Mouse (Mus musculus): ENCODE results near the gene Rpl27. TPM values are rescaled to one million over a fixed set of nuclear protein-coding genes. Genes with fewer than 3 reads are reported as not detected.

Rpl27 gene
- polyA plus RNA-seq, 1 experiment from 2014 or later = 251 TPM

DNA sequence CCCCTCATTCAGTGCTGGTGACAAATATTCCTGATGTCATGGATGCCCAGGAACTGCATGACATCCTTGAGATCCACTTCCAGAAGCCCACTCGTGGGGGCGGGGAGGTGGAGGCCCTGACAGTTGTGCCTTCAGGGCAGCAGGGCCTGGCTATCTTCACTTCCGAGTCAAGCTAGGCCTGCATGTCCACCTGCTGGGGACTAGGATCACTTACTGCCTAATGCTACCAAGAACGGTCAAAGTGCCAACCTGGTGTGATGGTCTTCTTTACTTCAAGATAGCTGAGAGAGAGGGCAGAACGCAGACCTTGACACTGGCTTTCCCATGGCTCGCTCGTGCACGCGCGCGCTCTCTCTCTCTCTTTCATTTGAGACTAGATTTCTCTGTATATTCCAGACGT is 16.1 kb downstream of the Rpl27 start:
- WGBS = 83% methylated on average over 12 of the region's 12 CpGs
- Histone ChIP-seq H3K36me3 (ENCODE audit: insufficient read depth, low read length) (peaks cover 19% of the 10 kb centered on the region), H3K9me3 (ENCODE audit: low read length) (no peaks in the 10 kb centered on the region), H3K9ac (replicated peaks; ENCODE audit: low read depth) (no peak overlapping the region), H3K4me3 (ENCODE audit: low read depth, low read length) (no peak overlapping the region), H3K27ac (ENCODE audit: low read length) (no peak overlapping the region; the same call in 1 of the 2 replicates), H3K4me2 (replicated peaks; ENCODE audit: low read depth, low read length) (no peak overlapping the region), H3K27me3 (replicated peaks; ENCODE audit: insufficient read depth, low read length) (no peaks in the 10 kb centered on the region), H3K4me1 (ENCODE audit: insufficient read depth, low read depth, low read length) (no peaks in the 10 kb centered on the region; the same call in 1 of the 2 replicates)
- no peak for DNase-seq (ENCODE audit: low spot score)
- TF ChIP-seq CTCF (IDR thresholded peaks at IDR 0.05) (no peak), EP300 (IDR thresholded peaks at IDR 0.05) (no peak)
- no peak for ATAC-seq

DNA sequence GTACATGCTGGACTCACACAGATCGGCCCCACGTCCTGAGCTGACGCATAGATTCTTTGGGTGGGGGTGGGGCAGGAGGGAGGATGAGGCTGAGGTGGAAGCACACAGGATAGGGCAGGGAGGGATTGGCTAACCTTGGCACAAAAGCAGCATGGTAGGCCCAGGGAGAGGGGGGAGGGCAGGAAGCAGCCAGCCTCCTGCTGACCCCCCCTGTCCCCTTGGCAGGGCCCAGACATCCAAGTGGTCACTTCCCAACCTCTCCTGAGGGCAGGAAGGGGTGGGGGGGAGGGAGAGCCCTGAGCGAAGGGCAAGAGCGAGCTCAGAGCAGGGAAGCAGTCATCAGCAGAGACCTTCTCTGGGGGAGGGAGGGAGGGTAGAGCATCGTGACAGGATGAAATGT is 17.6 kb downstream of the Rpl27 start:
- TF ChIP-seq CTCF (IDR thresholded peaks at IDR 0.05) (no peak), EP300 (IDR thresholded peaks at IDR 0.05) (peak; percentile 45; the same call in 1 of the 2 replicates)
- Histone ChIP-seq H3K9ac (replicated peaks; ENCODE audit: low read depth) (no peak overlapping the region), H3K36me3 (ENCODE audit: insufficient read depth, low read length) (peaks cover 19% of the 10 kb centered on the region), H3K27ac (ENCODE audit: low read length) (0 out of 2 replicates have a peak overlapping the region, but pooled peaks have one; percentile 9), H3K4me1 (ENCODE audit: insufficient read depth, low read depth, low read length) (peaks cover 10% of the 10 kb centered on the region; the same call in 1 of the 2 replicates), H3K9me3 (ENCODE audit: low read length) (no peaks in the 10 kb centered on the region), H3K4me3 (ENCODE audit: low read depth, low read length) (no peak overlapping the region), H3K4me2 (replicated peaks; ENCODE audit: low read depth, low read length) (no peak overlapping the region), H3K27me3 (replicated peaks; ENCODE audit: insufficient read depth, low read length) (no peaks in the 10 kb centered on the region)
- ATAC-seq (peak; percentile 76), DNase-seq (ENCODE audit: low spot score) (peak; percentile 57)
- WGBS = 47% methylated on average over 5 of the region's 6 CpGs

DNA sequence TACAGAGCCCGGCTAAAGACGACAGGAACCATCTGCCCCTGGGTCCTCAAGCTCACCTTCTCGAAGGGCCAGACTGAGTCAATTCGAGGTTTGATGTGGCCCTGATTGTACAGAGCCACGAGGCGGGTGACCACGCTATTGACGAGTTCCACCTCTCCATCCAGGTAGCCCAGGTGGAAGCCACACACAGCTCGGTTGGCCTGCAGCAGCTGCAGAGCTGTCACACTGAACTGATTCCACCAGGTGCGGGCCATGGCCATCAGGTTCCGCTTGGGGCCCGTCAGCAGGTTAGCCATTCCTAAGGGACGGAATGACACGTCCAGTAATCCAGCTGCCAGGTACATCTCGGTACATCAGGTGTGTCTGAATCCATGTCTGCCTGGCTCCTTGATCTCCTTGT is 18.2 kb downstream of the Rpl27 start:
- peaks cover 19% of the 10 kb centered on the region for H3K36me3 ChIP-seq (ENCODE audit: insufficient read depth, low read length)
- 77% methylated on average over 15 of the region's 15 CpGs for WGBS

DNA sequence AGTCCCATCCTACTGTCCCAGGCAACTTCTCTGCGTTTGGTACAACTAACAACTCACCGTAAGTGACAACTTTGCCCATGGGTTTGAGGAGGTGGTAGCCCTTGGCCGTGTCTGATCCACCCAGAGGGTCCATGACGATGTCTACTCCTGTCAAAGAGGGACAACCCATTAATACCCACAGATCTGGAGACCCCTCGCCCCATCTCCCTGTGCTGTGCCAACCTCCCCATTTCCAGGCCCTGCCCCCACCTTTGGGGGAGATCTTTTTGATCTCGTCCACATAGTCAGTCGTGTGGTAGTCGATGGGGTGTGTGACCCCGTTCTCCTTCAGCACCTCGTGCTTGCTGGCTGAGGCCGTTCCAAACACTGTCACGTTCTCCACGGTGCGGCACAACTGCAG is 20.0 kb downstream of the Rpl27 start:
- DNase-seq (ENCODE audit: low spot score) (no peak), ATAC-seq (no peak)
- 80% methylated on average over 14 of the region's 14 CpGs for WGBS
- no peak overlapping the region for H3K4me2 ChIP-seq (replicated peaks; ENCODE audit: low read depth, low read length)
- TF ChIP-seq EP300 (IDR thresholded peaks at IDR 0.05) = no peak
- no peak for TF ChIP-seq CTCF (IDR thresholded peaks at IDR 0.05)
- no peaks in the 10 kb centered on the region for H3K9me3 ChIP-seq (ENCODE audit: low read length)
- peaks cover 10% of the 10 kb centered on the region; the same call in 1 of the 2 replicates for H3K4me1 ChIP-seq (ENCODE audit: insufficient read depth, low read depth, low read length)
- peaks cover 19% of the 10 kb centered on the region for H3K36me3 ChIP-seq (ENCODE audit: insufficient read depth, low read length)
- no peak overlapping the region for H3K27ac ChIP-seq (ENCODE audit: low read length)
- no peak overlapping the region for H3K9ac ChIP-seq (replicated peaks; ENCODE audit: low read depth)
- H3K27me3 ChIP-seq (replicated peaks; ENCODE audit: insufficient read depth, low read length) = no peaks in the 10 kb centered on the region
- no peak overlapping the region for H3K4me3 ChIP-seq (ENCODE audit: low read depth, low read length)

More for the DNA sequence above, 18.2 kb downstream of the Rpl27 start:
- Histone ChIP-seq H3K4me3 (ENCODE audit: low read depth, low read length) (no peak overlapping the region), H3K9me3 (ENCODE audit: low read length) (no peaks in the 10 kb centered on the region), H3K27ac (ENCODE audit: low read length) (0 out of 2 replicates have a peak overlapping the region, but pooled peaks have one; percentile 9), H3K4me1 (ENCODE audit: insufficient read depth, low read depth, low read length) (peaks cover 10% of the 10 kb centered on the region; the same call in 1 of the 2 replicates), H3K9ac (replicated peaks; ENCODE audit: low read depth) (no peak overlapping the region), H3K4me2 (replicated peaks; ENCODE audit: low read depth, low read length) (no peak overlapping the region), H3K27me3 (replicated peaks; ENCODE audit: insufficient read depth, low read length) (no peaks in the 10 kb centered on the region)
- no peak for ATAC-seq
- no peak for DNase-seq (ENCODE audit: low spot score)
- TF ChIP-seq CTCF (IDR thresholded peaks at IDR 0.05) (no peak), EP300 (IDR thresholded peaks at IDR 0.05) (no peak)

DNA sequence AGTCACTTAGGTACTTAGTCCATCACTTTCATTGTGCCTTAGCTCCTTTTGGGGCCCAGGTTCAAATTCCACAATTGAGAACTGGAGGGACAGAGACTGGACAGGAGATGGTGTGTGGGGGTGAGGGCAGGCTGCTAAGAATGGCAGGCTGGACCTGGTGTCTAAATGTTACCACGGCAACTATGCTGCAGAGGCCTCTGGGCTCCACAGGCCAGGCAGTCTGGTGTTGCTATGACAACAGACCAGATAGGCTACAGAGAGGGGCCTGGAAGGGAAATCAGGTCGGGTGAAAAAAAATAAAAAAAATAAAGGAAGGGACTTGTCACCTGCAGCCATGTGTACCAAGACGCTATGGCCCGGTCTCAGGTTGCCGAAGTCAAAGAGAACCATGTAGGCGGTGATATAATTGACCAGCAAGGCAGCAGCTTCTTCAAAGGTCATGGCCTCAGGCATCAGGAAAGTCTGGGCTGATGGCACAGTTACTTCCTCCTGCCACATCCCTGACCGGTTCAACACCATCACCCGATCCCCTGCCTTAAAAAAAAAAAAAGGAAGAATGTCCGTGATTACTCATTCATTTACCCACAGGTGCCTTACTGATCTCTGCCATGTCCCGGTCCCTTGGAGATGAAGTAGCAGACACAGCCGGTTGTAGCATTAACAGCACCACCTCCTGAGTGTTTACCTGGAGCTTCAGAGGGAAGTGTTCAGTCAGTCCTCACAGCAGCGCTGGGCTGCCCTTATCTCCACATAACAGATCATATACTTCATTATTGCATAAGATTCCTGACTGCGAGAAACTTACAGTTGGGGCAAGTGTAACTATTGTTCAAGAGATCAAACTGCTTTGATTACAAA is 20.7 kb downstream of the Rpl27 start:
- Histone ChIP-seq H3K9me3 (ENCODE audit: low read length) (no peaks in the 10 kb centered on the region), H3K4me2 (replicated peaks; ENCODE audit: low read depth, low read length) (peak overlapping the region; percentile 72), H3K36me3 (ENCODE audit: insufficient read depth, low read length) (peaks cover 17% of the 10 kb centered on the region), H3K4me3 (ENCODE audit: low read depth, low read length) (no peak overlapping the region), H3K9ac (replicated peaks; ENCODE audit: low read depth) (no peak overlapping the region), H3K27ac (ENCODE audit: low read length) (no peak overlapping the region), H3K27me3 (replicated peaks; ENCODE audit: insufficient read depth, low read length) (no peaks in the 10 kb centered on the region), H3K4me1 (ENCODE audit: insufficient read depth, low read depth, low read length) (peaks cover 10% of the 10 kb centered on the region; the same call in 1 of the 2 replicates)
- ATAC-seq = no peak
- TF ChIP-seq EP300 (IDR thresholded peaks at IDR 0.05) (no peak), CTCF (IDR thresholded peaks at IDR 0.05) (no peak)
- no peak for DNase-seq (ENCODE audit: low spot score)
- 22% methylated on average over 13 of the region's 13 CpGs for WGBS

DNA sequence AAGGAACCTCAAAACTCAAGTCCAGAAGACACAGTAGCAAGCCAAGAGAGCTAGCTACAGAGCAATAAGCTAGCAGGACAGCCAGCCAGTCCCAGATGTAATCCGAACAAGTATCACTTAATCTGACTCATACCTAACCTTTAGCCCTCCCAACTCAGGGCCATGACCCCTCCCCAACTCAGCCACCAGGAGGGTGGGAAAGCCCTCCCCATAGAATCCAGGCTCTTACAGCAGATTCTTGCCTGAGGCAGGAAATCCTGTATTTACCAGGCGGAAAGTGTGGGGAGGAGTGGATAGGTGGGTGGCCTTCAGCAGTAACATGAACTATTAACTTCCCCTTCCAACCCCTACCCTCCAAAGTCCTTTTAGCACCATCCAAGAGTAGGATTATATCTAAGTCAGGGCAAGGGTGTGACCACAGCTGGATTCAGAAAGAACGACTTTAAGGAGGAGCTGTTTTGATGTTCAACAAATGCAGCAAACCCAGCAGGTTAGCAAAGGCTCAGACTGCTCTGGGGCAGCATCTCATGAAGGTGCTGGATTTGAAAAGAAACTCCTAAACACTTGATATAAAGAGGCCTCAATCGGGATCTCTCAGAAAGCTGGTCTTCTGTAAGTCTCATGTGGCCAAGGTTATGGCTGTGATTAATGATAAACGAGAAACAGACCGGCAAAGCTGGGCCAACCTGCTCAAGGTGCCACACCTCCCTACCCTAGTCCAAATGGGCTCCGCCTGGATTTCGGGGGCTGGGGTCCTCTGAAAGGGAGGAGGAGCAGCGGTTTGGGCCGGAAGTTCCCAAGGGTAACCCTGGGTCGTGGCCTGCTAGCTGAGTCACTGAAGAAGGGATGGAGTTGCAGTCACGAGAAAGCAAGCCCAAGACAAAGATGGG is 22.4 kb downstream of the Rpl27 start, which contains the start of gene Rnd2:
TSS of gene Rnd2 (plus strand) at position 789 of the 890 bp plus-strand sequence.
- ATAC-seq = peak; percentile 27

More for the DNA sequence above, 22.4 kb downstream of the Rpl27 start, which contains the start of gene Rnd2:
- peak within 1 kb of the TSS; percentile 87 for H3K27ac ChIP-seq (ENCODE audit: low read length)
- H3K27me3 ChIP-seq (replicated peaks; ENCODE audit: insufficient read depth, low read length) = no peaks in the 10 kb centered on the region
- H3K9ac ChIP-seq (replicated peaks; ENCODE audit: low read depth) = peak within 1 kb of the TSS; percentile 69
- peaks cover 10% of the 10 kb centered on the region; the same call in 1 of the 2 replicates for H3K4me1 ChIP-seq (ENCODE audit: insufficient read depth, low read depth, low read length)
- H3K36me3 ChIP-seq (ENCODE audit: insufficient read depth, low read length) = peaks cover 16% of the 10 kb centered on the region
- DNase-seq (ENCODE audit: low spot score) = peak; percentile 78
- WGBS = 7% methylated on average over 12 of the region's 12 CpGs
- H3K4me3 ChIP-seq (ENCODE audit: low read depth, low read length) = peak within 1 kb of the TSS; percentile 84
- H3K4me2 ChIP-seq (replicated peaks; ENCODE audit: low read depth, low read length) = peak within 1 kb of the TSS; percentile 72
- no peaks in the 10 kb centered on the region for H3K9me3 ChIP-seq (ENCODE audit: low read length)
- TF ChIP-seq CTCF (IDR thresholded peaks at IDR 0.05) (no peak; the same call in 1 of the 2 replicates), EP300 (IDR thresholded peaks at IDR 0.05) (peak; percentile 86)

All from lung, postnatal 0 days (tissue).